Mouse (Mus musculus) embryonic fibroblast, embryonic 13.5 days (primary cell): ENCODE results near the gene Notch3. TPM values are rescaled to one million over a fixed set of nuclear protein-coding genes. Genes with fewer than 3 reads are reported as not detected.
"Not testable (repeated sequence)": the region's sequence is repeated elsewhere in the genome, so short reads cannot be mapped to it uniquely, and the experiment has no call there.

Source experiments
- H3K27ac ChIP-seq: 2 replicates; pipeline ENCODE4 v1.5.1; 2012; ENCODE audit warnings: low read length, control low read depth, inconsistent platforms; ENCODE audit not compliant: insufficient read depth
- H3K4me1 ChIP-seq: 2 replicates; pipeline ENCODE4 v1.6.1; 2011; ENCODE audit warnings: low read length; ENCODE audit not compliant: control insufficient read depth, insufficient read depth
- H3K4me3 ChIP-seq: 2 replicates; pipeline ENCODE4 v1.5.1; 2011; ENCODE audit warnings: mild to moderate bottlenecking, control low read depth, low read length; ENCODE audit not compliant: insufficient read depth
- CTCF ChIP-seq: IDR thresholded peaks from 2 replicates; pipeline ENCODE4 v1.5.1; 2011; ENCODE audit warnings: mild to moderate bottlenecking, control low read depth, low read length, moderate library complexity, borderline replicate concordance; ENCODE audit not compliant: insufficient read depth
- POLR2A ChIP-seq: IDR thresholded peaks from 2 replicates; pipeline ENCODE4 v1.6.1; 2011; ENCODE audit warnings: low read depth, mild to moderate bottlenecking, control low read depth, low read length, moderate library complexity
- polyA plus RNA-seq: library from polyadenylated mRNA; stranded (reverse); fragments of >200 nt; gene quantifications from 2 replicates; pipeline ENCODE4 v1.2.4, GENCODE M21; 2011; ENCODE audit warnings: low read depth; ENCODE audit not compliant: missing spikeins, insufficient read length

Notch3 gene
- 18.8 and 20.8 TPM in 2 replicates for polyA plus RNA-seq

DNA sequence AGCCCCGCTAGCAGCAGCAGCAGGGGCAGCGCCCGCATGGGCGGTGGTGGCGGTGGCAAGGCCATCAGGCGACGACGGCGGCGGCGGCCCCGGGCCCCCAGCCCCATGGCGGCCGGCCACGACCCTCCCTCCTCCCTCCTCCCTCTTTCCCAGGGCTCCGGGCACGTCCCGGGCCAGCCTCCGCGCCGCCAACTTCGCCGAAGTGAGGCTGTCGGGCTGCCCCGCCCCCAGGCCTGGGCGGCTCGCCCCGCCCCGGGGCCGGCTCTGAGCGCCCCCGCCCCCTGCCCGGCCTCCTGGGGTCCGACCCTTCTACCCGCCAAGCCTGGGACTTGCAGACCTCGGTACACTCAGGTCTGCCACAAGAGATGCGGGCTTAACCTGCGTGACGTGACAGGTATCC lies at the start of gene Notch3:
Notch3 (minus strand) TSS at position 166 of the 400 bp plus-strand sequence.
- peak; percentile 62 for TF ChIP-seq POLR2A
- TF ChIP-seq CTCF = no peak
- peaks cover 7% of the 10 kb centered on the region for H3K4me1 ChIP-seq
- H3K27ac ChIP-seq = no peak within 1 kb of the TSS
- H3K4me3 ChIP-seq = peak within 1 kb of the TSS; percentile 41

DNA sequence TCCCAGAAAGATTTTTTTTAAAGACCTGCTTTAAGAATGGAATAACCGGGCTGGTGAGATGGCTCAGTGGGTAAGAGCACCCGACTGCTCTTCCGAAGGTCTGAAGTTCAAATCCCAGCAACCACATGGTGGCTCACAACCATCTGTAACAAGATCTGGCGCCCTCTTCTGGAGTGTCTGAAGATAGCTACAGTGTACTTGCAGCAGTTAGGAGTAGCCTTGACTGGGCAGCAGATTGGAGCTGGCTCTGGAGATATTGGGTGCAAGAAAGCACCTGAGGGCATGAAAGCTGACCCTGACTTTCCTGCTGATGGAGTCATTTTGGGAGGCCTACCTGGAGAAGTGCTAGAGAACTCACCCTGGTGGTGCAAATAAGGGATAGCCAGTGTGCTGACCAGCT lies 48.9 kb upstream of the Notch3 start:
- H3K4me1 ChIP-seq, H3K27ac ChIP-seq, H3K4me3 ChIP-seq: not testable (repeated sequence)

DNA sequence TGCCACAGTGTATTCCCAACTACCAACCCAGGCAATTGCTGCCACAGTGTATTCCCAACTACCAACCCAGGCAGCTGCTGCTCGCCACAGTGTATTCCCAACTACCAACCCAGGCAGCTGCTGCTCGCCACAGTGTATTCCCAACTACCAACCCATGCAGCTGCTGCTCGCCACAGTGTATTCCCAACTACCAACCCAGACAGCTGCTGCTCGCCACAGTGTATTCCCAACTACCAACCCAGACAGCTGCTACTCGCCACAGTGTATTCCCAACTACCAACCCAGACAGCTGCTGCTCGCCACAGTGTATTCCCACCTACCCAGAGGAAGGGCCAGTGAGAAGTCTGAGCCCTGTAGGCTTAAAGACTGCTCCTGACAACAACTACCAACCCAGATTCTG lies 44.9 kb upstream of the Notch3 start:
- H3K27ac ChIP-seq, H3K4me1 ChIP-seq, H3K4me3 ChIP-seq: not testable (repeated sequence)

DNA sequence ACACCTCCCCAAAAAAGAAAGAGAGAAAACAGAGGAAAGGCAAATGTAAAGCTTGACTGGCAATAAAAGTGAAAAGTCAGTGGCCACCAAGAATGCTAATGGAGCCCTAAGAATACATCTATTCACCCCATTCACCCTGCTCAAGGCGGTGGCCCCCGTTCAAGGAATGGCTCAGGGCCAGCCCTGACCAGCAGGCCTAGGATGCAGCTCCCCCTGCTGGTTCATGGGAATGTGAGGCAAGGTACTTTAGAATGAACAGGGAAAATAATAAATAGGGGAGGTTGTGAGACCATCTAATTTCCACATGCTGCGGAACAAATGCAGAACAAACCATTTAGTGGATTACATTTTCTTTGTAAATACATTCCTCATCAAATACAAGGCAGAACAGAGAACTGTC lies 43.1 kb upstream of the Notch3 start:
- H3K27ac ChIP-seq = peak overlapping the region; percentile 51
- no peak overlapping the region for H3K4me3 ChIP-seq
- no peak for TF ChIP-seq POLR2A
- TF ChIP-seq CTCF = peak; percentile 70; the same call in 1 of the 2 replicates
- H3K4me1 ChIP-seq = peaks cover 6% of the 10 kb centered on the region

DNA sequence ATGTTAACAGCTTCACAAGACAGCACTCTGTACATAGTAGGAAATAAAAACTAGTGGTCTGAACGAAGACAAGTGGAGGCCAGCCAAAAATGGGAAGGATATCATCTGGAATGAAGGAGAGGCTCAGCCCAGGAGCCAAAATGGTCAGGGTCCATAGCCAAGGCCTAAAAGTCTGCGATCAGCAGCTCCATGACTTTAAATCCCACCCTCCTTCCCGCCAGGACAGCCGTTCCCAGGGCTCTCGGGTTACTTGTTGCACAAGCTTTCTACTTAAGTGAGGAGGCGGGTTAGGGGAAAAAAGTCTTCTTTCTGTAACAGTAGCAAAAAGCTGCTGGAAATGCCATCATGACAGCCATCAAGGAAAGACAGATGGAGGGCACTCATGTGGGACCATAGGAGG lies 42.5 kb upstream of the Notch3 start:
- Histone ChIP-seq H3K27ac (peak overlapping the region; percentile 90), H3K4me3 (no peak overlapping the region), H3K4me1 (peaks cover 6% of the 10 kb centered on the region)
- TF ChIP-seq POLR2A = no peak
- no peak for TF ChIP-seq CTCF

DNA sequence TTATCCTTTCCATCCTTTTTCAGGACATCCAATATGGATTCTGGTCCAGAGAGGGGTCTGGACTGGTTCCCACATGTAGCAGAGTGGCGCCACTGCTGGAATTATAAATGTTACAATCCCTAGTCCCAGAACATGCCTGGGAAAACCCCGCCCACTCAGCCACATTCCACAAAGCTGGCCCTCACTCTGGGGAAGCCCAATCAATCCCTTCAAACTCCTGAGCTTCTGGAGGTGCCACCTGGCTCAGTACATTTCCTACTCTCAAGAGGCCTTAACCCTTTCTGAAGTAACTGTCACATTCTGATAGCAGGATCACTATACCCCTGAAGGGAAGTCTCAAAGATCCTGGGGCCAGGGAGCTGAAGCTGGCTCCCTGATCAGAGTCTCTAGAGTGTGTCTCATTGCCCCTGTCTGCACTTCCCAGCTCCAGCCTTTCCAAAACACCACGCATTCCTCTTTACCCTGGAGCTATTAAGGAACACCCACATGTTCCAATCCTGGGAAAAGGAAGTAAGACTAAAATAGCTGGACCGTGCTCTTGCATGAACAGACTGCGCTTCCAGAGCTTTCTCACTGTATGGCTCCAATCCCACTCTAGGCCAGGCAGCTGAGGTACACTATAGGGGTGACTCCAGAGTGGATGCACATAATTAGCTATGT lies 41.1 kb upstream of the Notch3 start:
- TF ChIP-seq CTCF = no peak
- no peak for TF ChIP-seq POLR2A
- peaks cover 6% of the 10 kb centered on the region for H3K4me1 ChIP-seq
- H3K27ac ChIP-seq = peak overlapping the region; percentile 90
- no peak overlapping the region for H3K4me3 ChIP-seq

DNA sequence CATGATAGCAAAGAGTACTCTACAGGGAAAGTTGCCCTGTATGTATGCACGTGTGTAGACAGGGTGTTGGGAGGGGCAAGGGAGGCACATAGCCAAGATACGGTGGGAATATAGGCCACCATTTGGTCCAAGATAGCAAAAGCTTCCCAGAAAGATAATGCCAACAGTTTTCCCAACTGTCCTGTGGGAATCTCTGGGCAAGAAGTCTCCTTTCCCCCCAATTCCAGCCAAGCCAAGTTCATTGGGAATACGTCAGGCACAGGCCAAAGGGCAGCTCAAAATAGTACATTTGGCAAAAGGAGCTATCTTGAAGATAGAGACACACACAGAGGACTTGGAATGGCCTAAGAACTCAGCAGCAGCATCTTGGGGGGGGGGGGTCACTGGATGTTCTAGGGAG lies 38.7 kb upstream of the Notch3 start:
- TF ChIP-seq POLR2A = no peak
- no peak for TF ChIP-seq CTCF
- no peak overlapping the region for H3K4me3 ChIP-seq
- peaks cover 6% of the 10 kb centered on the region for H3K4me1 ChIP-seq
- no peak overlapping the region for H3K27ac ChIP-seq

DNA sequence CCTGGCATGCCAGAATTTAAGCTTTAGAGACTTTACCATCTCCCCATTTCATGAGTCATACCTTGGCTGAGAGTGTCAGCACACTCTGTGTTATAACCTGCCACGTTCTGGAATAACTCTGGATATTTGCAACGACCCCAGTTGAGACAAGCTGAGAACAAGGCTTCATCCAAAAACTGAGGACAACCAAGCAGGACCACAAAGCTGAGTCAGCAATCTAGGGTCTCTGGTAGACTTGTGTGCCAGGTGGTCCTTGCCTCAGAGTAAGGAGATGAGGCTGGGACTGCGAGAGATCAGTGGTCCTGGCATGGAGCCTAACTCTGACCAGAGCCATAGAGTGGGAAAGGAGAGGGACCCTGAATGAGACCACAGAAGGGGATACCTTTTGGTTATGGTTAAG lies 36.3 kb upstream of the Notch3 start:
- TF ChIP-seq CTCF = no peak
- no peak for TF ChIP-seq POLR2A
- H3K27ac ChIP-seq = no peak overlapping the region
- H3K4me1 ChIP-seq = no peaks in the 10 kb centered on the region; the same call in 1 of the 2 replicates
- H3K4me3 ChIP-seq = no peak overlapping the region

DNA sequence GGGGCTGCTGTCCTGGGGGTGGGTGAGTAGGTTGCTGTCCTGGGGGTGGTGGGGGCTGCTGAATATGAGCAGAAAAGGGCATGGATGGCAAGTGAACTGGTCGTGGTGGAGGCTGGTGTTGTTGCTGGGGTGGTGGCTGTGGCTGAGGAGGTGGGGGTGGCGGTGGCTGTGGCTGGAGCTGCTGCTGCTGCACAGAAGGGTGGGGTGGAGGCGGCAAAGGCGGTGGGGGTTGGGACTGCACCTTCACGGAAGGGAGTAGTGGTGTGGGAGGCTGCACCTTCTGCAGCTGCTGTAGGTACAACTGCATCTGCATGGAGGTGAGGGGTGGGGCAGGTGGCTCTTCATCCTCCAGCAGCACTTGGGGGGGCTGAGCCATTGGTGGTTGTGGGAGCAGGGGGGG lies 34.4 kb upstream of the Notch3 start:
- no peak overlapping the region for H3K4me3 ChIP-seq
- TF ChIP-seq CTCF (no peak), POLR2A (no peak)
- no peak overlapping the region for H3K27ac ChIP-seq
- H3K4me1 ChIP-seq = no peaks in the 10 kb centered on the region

DNA sequence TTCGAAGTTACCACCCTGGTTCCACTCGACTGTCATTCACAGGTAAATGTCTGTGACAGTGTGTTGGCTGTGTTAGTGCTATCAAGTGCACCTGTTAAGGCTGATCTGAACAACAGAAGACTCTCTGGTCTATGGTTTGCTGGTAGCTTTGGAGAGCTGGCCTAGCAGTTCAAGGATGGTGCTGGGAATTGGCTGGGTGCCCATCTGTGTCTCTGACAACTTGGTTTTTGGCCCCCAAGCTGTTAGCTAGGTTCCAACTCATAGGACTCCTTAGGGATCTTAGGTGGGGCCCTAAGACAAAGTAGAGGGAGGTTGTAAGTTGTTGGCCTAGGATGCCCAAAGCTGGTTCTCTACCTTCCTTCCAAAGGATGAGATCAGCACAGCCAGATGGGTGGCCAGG lies 33.1 kb upstream of the Notch3 start:
- Histone ChIP-seq H3K4me1 (no peaks in the 10 kb centered on the region), H3K4me3 (no peak overlapping the region)
- TF ChIP-seq CTCF (no peak), POLR2A (no peak)

DNA sequence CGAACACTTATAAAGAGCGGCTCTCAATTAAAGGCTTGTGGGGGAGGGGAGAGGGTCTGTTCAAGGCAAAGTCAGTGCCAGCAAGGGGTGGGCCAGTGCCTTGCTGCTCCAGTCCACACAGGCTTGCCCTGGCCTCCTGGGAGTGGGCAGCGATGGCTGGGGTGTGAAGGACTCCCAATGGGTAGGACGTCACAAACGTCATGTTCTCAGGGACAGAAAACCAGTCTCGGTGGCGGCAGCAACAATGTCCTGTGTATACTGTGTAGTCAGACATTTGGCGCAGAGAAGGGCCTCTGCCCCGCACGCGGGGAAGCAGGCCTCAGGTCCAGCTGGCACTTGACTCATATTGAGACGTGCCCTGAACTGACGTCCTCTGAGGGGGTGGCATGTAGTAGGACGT lies 30.5 kb upstream of the Notch3 start:
- no peak overlapping the region for H3K4me3 ChIP-seq
- TF ChIP-seq CTCF (no peak), POLR2A (no peak)
- H3K4me1 ChIP-seq = no peaks in the 10 kb centered on the region
- H3K27ac ChIP-seq = no peak overlapping the region

More for the DNA sequence above, 33.1 kb upstream of the Notch3 start:
- no peak overlapping the region for H3K27ac ChIP-seq
